Mouse (Mus musculus) neural tube, embryonic 13.5 days (tissue): ENCODE results near the gene Lrsam1. TPM values are rescaled to one million over a fixed set of nuclear protein-coding genes. Genes with fewer than 3 reads are reported as not detected.

ENCODE experiments used
- polyA plus RNA-seq: library from polyadenylated mRNA; unstranded; fragments of >200 nt; fragmentation: Nextera tagmentation; extraction: Ambion mirVana; gene quantifications from 2 replicates; pipeline ENCODE4 v1.2.1, GENCODE M21; 2015

Gene Lrsam1
- polyA plus RNA-seq, 1 experiment from 2014 or later: 27.3 TPM

Other genes starting within 250 kb of the Lrsam1 start
- 72.2 and 74.6 TPM in 2 replicates for gene Cdk9, start 248.5 kb downstream of the Lrsam1 start, polyA plus RNA-seq
- gene Sh2d3c, start 240.6 kb downstream of the Lrsam1 start, polyA plus RNA-seq: 42.5 and 51.4 TPM in 2 replicates
- 3.2 and 4.0 TPM in 2 replicates for gene 6330409D20Rik, start 220.6 kb downstream of the Lrsam1 start, polyA plus RNA-seq
- 53.2 and 55.8 TPM in 2 replicates for gene Tor2a, start 204.4 kb downstream of the Lrsam1 start, polyA plus RNA-seq
- 0.24 and 0.26 TPM in 2 replicates for gene Ttc16, start 186.0 kb downstream of the Lrsam1 start, polyA plus RNA-seq
- gene Ptrh1, start 185.8 kb downstream of the Lrsam1 start, polyA plus RNA-seq: 5.5 and 6.6 TPM in 2 replicates
- 0.84 and 1.3 TPM in 2 replicates for gene Cfap157, start 177.2 kb downstream of the Lrsam1 start, polyA plus RNA-seq
- 192 and 198 TPM in 2 replicates for gene Stxbp1, start 114.4 kb downstream of the Lrsam1 start, polyA plus RNA-seq
- 35.9 and 37.3 TPM in 2 replicates for gene Fam129b, start 85.5 kb downstream of the Lrsam1 start, polyA plus RNA-seq
- 102 and 106 TPM in 2 replicates for gene Rpl12, start 55 bp downstream of the Lrsam1 start, polyA plus RNA-seq
- 23.4 and 26.4 TPM in 2 replicates for gene Slc2a8, start 20.5 kb upstream of the Lrsam1 start, polyA plus RNA-seq
- 27.6 and 33.4 TPM in 2 replicates for gene Garnl3, start 170.0 kb upstream of the Lrsam1 start, polyA plus RNA-seq